Mouse (Mus musculus) hindbrain, embryonic 14.5 days (tissue): ENCODE data around the gene Ptgir. TPM values are rescaled to one million over a fixed set of nuclear protein-coding genes. Genes with fewer than 3 reads are reported as not detected.

Experiments used
- ATAC-seq: fragments of 200-750 bp; cut with Nextera tagmentation; 2 replicates; pipeline ENCODE4 v1.8.0; 2017; ENCODE audit warnings: moderate number of reproducible peaks, mild to moderate bottlenecking, moderate TSS enrichment, moderate library complexity; ENCODE audit not compliant: low FRiP score
- DNase-seq: peaks from one replicate; pipeline ENCODE4 v3.0.0-alpha.2; 2015; ENCODE audit warnings: low spot score
- H3K27ac ChIP-seq: fragments of 300-500 bp; sonication (generic); 2 replicates; pipeline ENCODE4 v1.5.1; 2014; ENCODE audit warnings: mild to moderate bottlenecking, moderate library complexity
- H3K27me3 ChIP-seq: fragments of 300-500 bp; sonication (generic); 2 replicates; pipeline ENCODE4 v1.6.1; 2014; ENCODE audit warnings: mild to moderate bottlenecking, low read length, mixed read lengths; ENCODE audit not compliant: control insufficient read depth, insufficient read depth
- H3K36me3 ChIP-seq: fragments of 300-500 bp; sonication (generic); replicated peaks from 2 replicates; pipeline ENCODE4 v1.6.1; 2014; ENCODE audit not compliant: control insufficient read depth, insufficient read depth
- H3K4me1 ChIP-seq: fragments of 300-500 bp; sonication (generic); replicated peaks from 2 replicates; pipeline ENCODE4 v1.6.1; 2014; ENCODE audit warnings: antibody characterized with exemption, low read length, mixed read lengths; ENCODE audit not compliant: control insufficient read depth, insufficient read depth
- H3K4me2 ChIP-seq: fragments of 300-500 bp; sonication (generic); replicated peaks from 2 replicates; pipeline ENCODE4 v1.6.1; 2014; ENCODE audit warnings: mild to moderate bottlenecking, moderate library complexity
- H3K4me3 ChIP-seq: fragments of 300-500 bp; sonication (generic); replicated peaks from 2 replicates; pipeline ENCODE4 v1.5.1; 2014; ENCODE audit warnings: mild to moderate bottlenecking, low read length
- H3K9ac ChIP-seq: fragments of 300-500 bp; sonication (generic); 2 replicates; pipeline ENCODE4 v1.6.1; 2014
- H3K9me3 ChIP-seq: fragments of 300-500 bp; sonication (generic); 2 replicates; pipeline ENCODE4 v1.6.1; 2016; ENCODE audit warnings: low read length; ENCODE audit not compliant: control insufficient read depth
- WGBS: fragments of 180-500 bp; shearing (Covaris S2); extraction: QIAGEN DNeasy Blood & Tissue Kit; methylation state at CpG from one replicate; pipeline ENCODE4 v1.1.7; 2014; 5-methylcytosine and 5-hydroxymethylcytosine counted together
- polyA plus RNA-seq: library from polyadenylated mRNA; unstranded; fragments of >200 nt; fragmentation: Nextera tagmentation; extraction: Ambion mirVana; gene quantifications from 2 replicates; pipeline ENCODE4 v1.2.1, GENCODE M21; 2014

Gene Ptgir
- polyA plus RNA-seq, result 0.26 TPM in 1 of 2 replicates, not detected in the other

- no peak within 1 kb of the TSS for H3K9ac ChIP-seq
- DNase-seq, result no peak
- H3K27me3 ChIP-seq, result no peaks in the 10 kb centered on the region
These were observed at the start of gene Ptgir for GRCm38 (mm10) chr7:16906281-16906680. TSS of gene Ptgir (plus strand) at chr7:16906490.

GRCm38 (mm10) chr7:16858336-16858735, 48.0 kb upstream of the Ptgir start:
- no peak overlapping the region for H3K27ac ChIP-seq
- H3K9ac ChIP-seq, result no peak overlapping the region
- DNase-seq (peak; percentile 59), ATAC-seq (no peak)
- H3K4me1 ChIP-seq, result no peaks in the 10 kb centered on the region
- no peak overlapping the region for H3K4me3 ChIP-seq
- no peaks in the 10 kb centered on the region for H3K9me3 ChIP-seq
- peaks cover 59% of the 10 kb centered on the region for H3K36me3 ChIP-seq
- 15% methylated on average over 17 of the region's 17 CpGs for WGBS
- no peaks in the 10 kb centered on the region for H3K27me3 ChIP-seq
- H3K4me2 ChIP-seq, result no peak overlapping the region

More at GRCm38 (mm10) chr7:16906281-16906680, at the start of gene Ptgir:
- no peaks in the 10 kb centered on the region for H3K9me3 ChIP-seq
- ATAC-seq, result no peak
- WGBS, result 8% methylated on average over 6 of the region's 6 CpGs
- H3K27ac ChIP-seq, result no peak within 1 kb of the TSS
- H3K4me2 ChIP-seq, result no peak within 1 kb of the TSS
- no peaks in the 10 kb centered on the region for H3K36me3 ChIP-seq
- H3K4me1 ChIP-seq, result peaks cover 7% of the 10 kb centered on the region; the same call in 1 of the 2 replicates
- no peak within 1 kb of the TSS for H3K4me3 ChIP-seq

GRCm38 (mm10) chr7:16859902-16860651, 46.2 kb upstream of the Ptgir start:
- Histone ChIP-seq H3K9me3 (no peaks in the 10 kb centered on the region), H3K4me3 (no peak overlapping the region), H3K4me2 (no peak overlapping the region), H3K27me3 (no peaks in the 10 kb centered on the region), H3K9ac (no peak overlapping the region), H3K36me3 (peaks cover 57% of the 10 kb centered on the region), H3K27ac (no peak overlapping the region), H3K4me1 (no peaks in the 10 kb centered on the region)
- ATAC-seq, result no peak
- WGBS, result 40% methylated on average over 5 of the region's 5 CpGs
- DNase-seq, result peak; percentile 79

- Histone ChIP-seq H3K9ac (no peak overlapping the region), H3K4me3 (no peak overlapping the region), H3K36me3 (peaks cover 34% of the 10 kb centered on the region), H3K27ac (no peak overlapping the region), H3K4me2 (no peak overlapping the region), H3K4me1 (0 out of 2 replicates have a peak, but pooled peaks cover 3% of the 10 kb centered on the region), H3K9me3 (no peaks in the 10 kb centered on the region), H3K27me3 (no peaks in the 10 kb centered on the region)
- ATAC-seq (no peak), DNase-seq (no peak)
- 89% methylated on average over 3 of the region's 3 CpGs for WGBS
These were observed 38.8 kb upstream of the Ptgir start for GRCm38 (mm10) chr7:16867488-16867887.

- no peaks in the 10 kb centered on the region for H3K9me3 ChIP-seq
- peaks cover 3% of the 10 kb centered on the region; the same call in 1 of the 2 replicates for H3K4me1 ChIP-seq
- WGBS, result 8% methylated on average over 16 of the region's 16 CpGs
- peak overlapping the region; percentile 48 for H3K9ac ChIP-seq
- peaks cover 24% of the 10 kb centered on the region for H3K36me3 ChIP-seq
- peak overlapping the region; percentile 48 for H3K4me2 ChIP-seq
- peak overlapping the region; percentile 25 for H3K4me3 ChIP-seq
- peak; percentile 98 for ATAC-seq
- H3K27me3 ChIP-seq, result no peaks in the 10 kb centered on the region
- peak; percentile 89 for DNase-seq
- H3K27ac ChIP-seq, result peak overlapping the region; percentile 84
These were observed 36.8 kb upstream of the Ptgir start for GRCm38 (mm10) chr7:16869497-16869896.

- WGBS, result 79% methylated on average over 10 of the region's 10 CpGs
- no peak for DNase-seq
- no peaks in the 10 kb centered on the region for H3K27me3 ChIP-seq
- H3K9me3 ChIP-seq, result no peaks in the 10 kb centered on the region
- ATAC-seq, result no peak
- peaks cover 10% of the 10 kb centered on the region; the same call in 1 of the 2 replicates for H3K36me3 ChIP-seq
- no peak overlapping the region for H3K4me2 ChIP-seq
- no peak overlapping the region for H3K4me3 ChIP-seq
- peaks cover 11% of the 10 kb centered on the region for H3K4me1 ChIP-seq
- no peak overlapping the region for H3K27ac ChIP-seq
- H3K9ac ChIP-seq, result no peak overlapping the region
These were observed 34.7 kb upstream of the Ptgir start for GRCm38 (mm10) chr7:16871600-16871999.

GRCm38 (mm10) chr7:16872478-16872877, 33.8 kb upstream of the Ptgir start:
- Histone ChIP-seq H3K4me1 (peaks cover 19% of the 10 kb centered on the region), H3K4me3 (no peak overlapping the region), H3K36me3 (peaks cover 6% of the 10 kb centered on the region; the same call in 1 of the 2 replicates), H3K4me2 (no peak overlapping the region), H3K27ac (no peak overlapping the region), H3K9ac (no peak overlapping the region), H3K27me3 (no peaks in the 10 kb centered on the region), H3K9me3 (no peaks in the 10 kb centered on the region)
- ATAC-seq (no peak), DNase-seq (no peak)
- 97% methylated on average over 9 of the region's 9 CpGs for WGBS

- peaks cover 6% of the 10 kb centered on the region; the same call in 1 of the 2 replicates for H3K36me3 ChIP-seq
- peaks cover 19% of the 10 kb centered on the region for H3K4me1 ChIP-seq
- H3K4me3 ChIP-seq, result no peak overlapping the region
- no peak overlapping the region for H3K27ac ChIP-seq
- no peak overlapping the region for H3K9ac ChIP-seq
- WGBS, result 88% methylated on average over 4 of the region's 4 CpGs
- ATAC-seq (no peak), DNase-seq (no peak)
- H3K4me2 ChIP-seq, result peak overlapping the region; percentile 52; the same call in 1 of the 2 replicates
- H3K9me3 ChIP-seq, result no peaks in the 10 kb centered on the region
- no peaks in the 10 kb centered on the region for H3K27me3 ChIP-seq
These were observed 32.9 kb upstream of the Ptgir start for GRCm38 (mm10) chr7:16873392-16873791.

- no peak for ATAC-seq
- WGBS, result 6% methylated on average over 17 of the region's 17 CpGs
These were observed 32.1 kb upstream of the Ptgir start for GRCm38 (mm10) chr7:16874190-16874589.

More at GRCm38 (mm10) chr7:16874190-16874589, 32.1 kb upstream of the Ptgir start:
- Histone ChIP-seq H3K36me3 (peaks cover 10% of the 10 kb centered on the region), H3K9me3 (no peaks in the 10 kb centered on the region), H3K9ac (peak overlapping the region; percentile 14; the same call in 1 of the 2 replicates), H3K4me2 (peak overlapping the region; percentile 52), H3K4me1 (peaks cover 17% of the 10 kb centered on the region), H3K27ac (peak overlapping the region; percentile 89), H3K4me3 (peak overlapping the region; percentile 33), H3K27me3 (no peaks in the 10 kb centered on the region)
- DNase-seq, result peak; percentile 75
